Mouse (Mus musculus): Measurements from ENCODE around the gene Lefty1.

The Lefty1 gene

GRCm38 (mm10) chr1:180934467-180935419 is at the start of gene Lefty1:
Gene Lefty1 (plus strand): TSS chr1:180935022.
- no peak for DNase-seq (ENCODE audit: inconsistent age in 2 of 2, low spot score in 1 of 2)

- peak; percentile 75 to 95 for DNase-seq (ENCODE audit: inconsistent age in 2 of 2, low spot score in 1 of 2)
These were observed 46.2 kb upstream of the Lefty1 start for GRCm38 (mm10) chr1:180888556-180889042.

- no peak for DNase-seq (ENCODE audit: inconsistent age in 2 of 2, low spot score in 1 of 2)
These were observed 45.6 kb upstream of the Lefty1 start for GRCm38 (mm10) chr1:180889172-180889571.

- peak; percentile 54 to 85 for DNase-seq (ENCODE audit: inconsistent age in 2 of 2, low spot score in 1 of 2)
These were observed 45.0 kb upstream of the Lefty1 start for GRCm38 (mm10) chr1:180889841-180890240.

GRCm38 (mm10) chr1:180892808-180893207 is 42.0 kb upstream of the Lefty1 start, which contains the start of gene Lefty2:
Gene Lefty2 (plus strand): TSS chr1:180893108.
- no peak for DNase-seq (ENCODE audit: inconsistent age in 2 of 2, low spot score in 1 of 2)

- peak; percentile 55 to 80 for DNase-seq (ENCODE audit: inconsistent age in 2 of 2, low spot score in 1 of 2)
These were observed 40.5 kb upstream of the Lefty1 start for GRCm38 (mm10) chr1:180894088-180894987.

- peak in 1 of 2 experiments; percentile 74 for DNase-seq (ENCODE audit: inconsistent age in 2 of 2, low spot score in 1 of 2)
These were observed 33.7 kb upstream of the Lefty1 start for GRCm38 (mm10) chr1:180901107-180901506.

- DNase-seq (ENCODE audit: inconsistent age in 2 of 2, low spot score in 1 of 2) = peak in 1 of 2 experiments; percentile 43
These were observed 31.9 kb upstream of the Lefty1 start for GRCm38 (mm10) chr1:180902915-180903314.

GRCm38 (mm10) chr1:180903666-180904038 is 31.2 kb upstream of the Lefty1 start:
- no peak for DNase-seq (ENCODE audit: inconsistent age in 2 of 2, low spot score in 1 of 2)

GRCm38 (mm10) chr1:180904039-180904814 is 30.6 kb upstream of the Lefty1 start, which contains the start of gene Pycr2:
Gene Pycr2 (plus strand): TSS chr1:180904293.
- peak; percentile 94 to 97 for DNase-seq (ENCODE audit: inconsistent age in 2 of 2, low spot score in 1 of 2)

GRCm38 (mm10) chr1:180904815-180905080 is 30.1 kb upstream of the Lefty1 start:
- no peak for DNase-seq (ENCODE audit: inconsistent age in 2 of 2, low spot score in 1 of 2)

GRCm38 (mm10) chr1:180905307-180905706 is 29.5 kb upstream of the Lefty1 start:
- no peak for DNase-seq (ENCODE audit: inconsistent age in 2 of 2, low spot score in 1 of 2)

GRCm38 (mm10) chr1:180905876-180906275 is 28.9 kb upstream of the Lefty1 start:
- DNase-seq (ENCODE audit: inconsistent age in 2 of 2, low spot score in 1 of 2) = no peak

- no peak for DNase-seq (ENCODE audit: inconsistent age in 2 of 2, low spot score in 1 of 2)
These were observed 28.2 kb upstream of the Lefty1 start for GRCm38 (mm10) chr1:180906461-180907147.

GRCm38 (mm10) chr1:180911138-180911537 is 23.7 kb upstream of the Lefty1 start:
- peak in 1 of 2 experiments; percentile 67 for DNase-seq (ENCODE audit: inconsistent age in 2 of 2, low spot score in 1 of 2)

- no peak for DNase-seq (ENCODE audit: inconsistent age in 2 of 2, low spot score in 1 of 2)
These were observed 23.1 kb upstream of the Lefty1 start for GRCm38 (mm10) chr1:180911653-180912287.

GRCm38 (mm10) chr1:180912792-180913191 is 22.0 kb upstream of the Lefty1 start:
- DNase-seq (ENCODE audit: inconsistent age in 2 of 2, low spot score in 1 of 2) = no peak

- no peak for DNase-seq (ENCODE audit: inconsistent age in 2 of 2, low spot score in 1 of 2)
These were observed 21.0 kb upstream of the Lefty1 start for GRCm38 (mm10) chr1:180913797-180914196.

- DNase-seq (ENCODE audit: inconsistent age in 2 of 2, low spot score in 1 of 2) = no peak
These were observed 18.4 kb upstream of the Lefty1 start for GRCm38 (mm10) chr1:180916425-180916824.

- DNase-seq (ENCODE audit: inconsistent age in 2 of 2, low spot score in 1 of 2) = no peak
These were observed 17.8 kb upstream of the Lefty1 start for GRCm38 (mm10) chr1:180917053-180917452.

Data from adrenal gland, adult (tissue).